Mouse (Mus musculus) hematopoietic stem cell, adult 5-6 weeks (primary cell): ENCODE data around the gene Ntm. TPM values are rescaled to one million over a fixed set of nuclear protein-coding genes. Genes with fewer than 3 reads are reported as not detected.

Experiments used
- ATAC-seq, 2 experiments: fragments of 125-278 bp in 1 of 2; replicated peaks in 1 of 2; 2 replicates each; pipeline ENCODE4 v1.8.0; 2016 to 2017; ENCODE audit warnings: inconsistent platforms in 2 of 2, mild to moderate bottlenecking in 2 of 2, moderate number of reproducible peaks in 2 of 2, low read depth in 1 of 2, moderate TSS enrichment in 1 of 2; ENCODE audit not compliant: low FRiP score in 2 of 2, poor library complexity in 2 of 2, severe bottlenecking in 2 of 2, insufficient read depth in 1 of 2, low TSS enrichment in 1 of 2
- total RNA-seq: library from RNA; stranded (forward); fragments of 172-1452, 232-1000 nt; gene quantifications from 2 replicates; pipeline ENCODE4 v1.2.3, GENCODE M21; 2017

The Ntm gene
- total RNA-seq, 1 experiment from 2014 or later: not detected

- no peak for ATAC-seq
These were observed 647.1 kb downstream of the Ntm start for GRCm38 (mm10) chr9:29315842-29316241.

GRCm38 (mm10) chr9:29306961-29307360 is 656.0 kb downstream of the Ntm start:
- ATAC-seq: no peak

GRCm38 (mm10) chr9:29298340-29298739 is 664.6 kb downstream of the Ntm start:
- ATAC-seq: no peak

GRCm38 (mm10) chr9:29296752-29297151 is 666.2 kb downstream of the Ntm start:
- no peak for ATAC-seq

GRCm38 (mm10) chr9:29288003-29288704 is 674.8 kb downstream of the Ntm start:
- ATAC-seq: no peak

- ATAC-seq: no peak
These were observed 677.8 kb downstream of the Ntm start for GRCm38 (mm10) chr9:29285144-29285543.

GRCm38 (mm10) chr9:29272861-29273260 is 690.1 kb downstream of the Ntm start:
- ATAC-seq: no peak

- ATAC-seq: no peak
These were observed 693.0 kb downstream of the Ntm start for GRCm38 (mm10) chr9:29269988-29270387.

GRCm38 (mm10) chr9:29269277-29269646 is 693.7 kb downstream of the Ntm start:
- ATAC-seq: no peak

GRCm38 (mm10) chr9:29268583-29269276 is 694.2 kb downstream of the Ntm start:
- no peak for ATAC-seq

- ATAC-seq: no peak
These were observed 695.3 kb downstream of the Ntm start for GRCm38 (mm10) chr9:29267663-29268062.

- no peak for ATAC-seq
These were observed 697.8 kb downstream of the Ntm start for GRCm38 (mm10) chr9:29265177-29265576.

GRCm38 (mm10) chr9:29262836-29263235 is 700.1 kb downstream of the Ntm start:
- no peak for ATAC-seq

- ATAC-seq: no peak
These were observed 710.1 kb downstream of the Ntm start for GRCm38 (mm10) chr9:29252866-29253265.

GRCm38 (mm10) chr9:29250813-29251212 is 712.1 kb downstream of the Ntm start:
- ATAC-seq: no peak

GRCm38 (mm10) chr9:29247812-29248211 is 715.1 kb downstream of the Ntm start:
- ATAC-seq: no peak

GRCm38 (mm10) chr9:29244006-29244405 is 718.9 kb downstream of the Ntm start:
- no peak for ATAC-seq

GRCm38 (mm10) chr9:29242497-29243422 is 720.2 kb downstream of the Ntm start:
- no peak for ATAC-seq
